Mouse (Mus musculus) neural tube, embryonic 11.5 days (tissue): ENCODE data around the gene Atf7ip2. TPM values are rescaled to one million over a fixed set of nuclear protein-coding genes. Genes with fewer than 3 reads are reported as not detected.
A peak's percentile ranks its signal among the peaks of the same experiment; 100 is the strongest.
"Not testable (repeated sequence)": the region's sequence is repeated elsewhere in the genome, so short reads cannot be mapped to it uniquely, and the experiment has no call there.

Experiments
- ATAC-seq: fragments of 200-750 bp; cut with Nextera tagmentation; 2 replicates; pipeline ENCODE4 v1.8.0; 2017; ENCODE audit warnings: moderate number of reproducible peaks, mild to moderate bottlenecking, moderate TSS enrichment, moderate library complexity; ENCODE audit not compliant: insufficient read depth, low FRiP score, low TSS enrichment
- DNase-seq: peaks from one replicate; pipeline ENCODE4 v3.0.0-alpha.2; 2015; ENCODE audit warnings: low spot score
- H3K27ac ChIP-seq: fragments of 300-500 bp; sonication (generic); 2 replicates; pipeline ENCODE4 v1.5.1; 2014; ENCODE audit warnings: low read depth, mild to moderate bottlenecking, low read length
- H3K27me3 ChIP-seq: fragments of 300-500 bp; sonication (generic); 2 replicates; pipeline ENCODE4 v1.6.1; 2014; ENCODE audit warnings: mild to moderate bottlenecking, low read length, mixed read lengths; ENCODE audit not compliant: control insufficient read depth, insufficient read depth
- H3K36me3 ChIP-seq: fragments of 300-500 bp; sonication (generic); 2 replicates; pipeline ENCODE4 v1.6.1; 2014; ENCODE audit warnings: mild to moderate bottlenecking, low read length, moderate library complexity, mixed read lengths; ENCODE audit not compliant: control insufficient read depth, insufficient read depth
- H3K4me1 ChIP-seq: fragments of 300-500 bp; sonication (generic); 2 replicates; pipeline ENCODE4 v1.6.1; 2014; ENCODE audit warnings: low read length, mixed read lengths; ENCODE audit not compliant: control insufficient read depth, insufficient read depth
- H3K4me2 ChIP-seq: fragments of 300-500 bp; sonication (generic); 2 replicates; pipeline ENCODE4 v1.6.1; 2014; ENCODE audit warnings: low read depth, mild to moderate bottlenecking, moderate library complexity
- H3K4me3 ChIP-seq: fragments of 300-500 bp; sonication (generic); 2 replicates; pipeline ENCODE4 v1.5.1; 2014; ENCODE audit warnings: low read depth, low read length
- H3K9ac ChIP-seq: fragments of 300-500 bp; sonication (generic); 2 replicates; pipeline ENCODE4 v1.6.1; 2014; ENCODE audit warnings: mild to moderate bottlenecking, low read length
- H3K9me3 ChIP-seq: fragments of 300-500 bp; sonication (generic); 2 replicates; pipeline ENCODE4 v1.6.1; 2016; ENCODE audit warnings: low read length; ENCODE audit not compliant: control insufficient read depth
- WGBS: fragments of 180-500 bp; shearing (Covaris S2); extraction: QIAGEN DNeasy Blood & Tissue Kit; methylation state at CpG from one replicate; pipeline ENCODE4 v1.1.7; 2014; 5-methylcytosine and 5-hydroxymethylcytosine counted together
- polyA plus RNA-seq: library from polyadenylated mRNA; unstranded; fragments of >200 nt; fragmentation: Nextera tagmentation; extraction: Ambion mirVana; gene quantifications from 2 replicates; pipeline ENCODE4 v1.2.1, GENCODE M21; 2014

The Atf7ip2 gene
- polyA plus RNA-seq, 1 experiment from 2014 or later: 0.90 TPM

DNA sequence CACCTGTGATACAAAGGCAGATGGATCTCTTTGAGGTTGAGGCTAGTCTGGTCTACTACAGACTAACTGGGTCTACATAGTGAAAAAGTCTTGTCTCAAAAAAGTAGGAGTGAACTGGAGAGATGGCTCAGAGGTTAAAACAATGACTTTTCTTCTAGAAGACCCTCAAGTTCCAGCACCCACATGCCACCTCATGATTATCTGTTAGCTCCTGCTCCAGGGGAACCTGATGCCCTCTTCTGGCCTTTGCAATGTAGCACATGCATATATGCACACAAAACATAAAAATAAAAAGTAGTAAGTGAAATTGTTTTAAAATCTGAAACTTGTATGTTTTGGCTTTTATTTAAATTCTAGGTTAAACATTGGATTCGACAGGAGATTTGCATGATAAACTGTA, 16.3 kb downstream of the Atf7ip2 start:
- Histone ChIP-seq H3K4me2 (no peak overlapping the region), H3K9me3 (no peaks in the 10 kb centered on the region), H3K27me3 (no peaks in the 10 kb centered on the region), H3K4me3 (no peak overlapping the region), H3K9ac (no peak overlapping the region), H3K4me1 (no peaks in the 10 kb centered on the region), H3K27ac (no peak overlapping the region), H3K36me3 (no peaks in the 10 kb centered on the region)
- WGBS: 95% methylated on average over 1 of the region's 1 CpGs
- no peak for DNase-seq
- ATAC-seq: no peak

DNA sequence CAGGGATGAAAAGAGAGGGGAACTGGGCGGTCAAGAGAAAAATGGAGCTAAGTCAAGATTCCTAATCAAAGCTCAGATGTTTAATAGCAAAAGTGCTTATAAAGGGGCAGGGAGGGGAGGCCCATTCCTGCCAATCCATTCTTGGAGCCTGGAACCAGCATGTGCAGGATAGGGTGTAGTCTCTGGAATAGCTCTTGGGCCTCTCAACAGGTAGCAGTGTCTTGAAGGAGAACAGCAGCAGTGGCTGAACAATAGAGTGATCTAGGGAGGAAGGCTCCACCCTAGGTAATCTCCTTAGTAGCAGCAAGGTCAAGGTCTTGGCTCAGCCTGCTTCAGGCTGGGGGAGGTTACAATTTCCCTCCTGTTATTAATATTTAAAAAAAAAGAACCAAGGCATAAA, 23.9 kb downstream of the Atf7ip2 start:
- not testable (repeated sequence) for DNase-seq, H3K9ac ChIP-seq, H3K27ac ChIP-seq, H3K4me1 ChIP-seq, ATAC-seq, H3K36me3 ChIP-seq, H3K9me3 ChIP-seq, H3K4me2 ChIP-seq, H3K4me3 ChIP-seq, H3K27me3 ChIP-seq
- WGBS: 82% methylated on average over 1 of the region's 1 CpGs

DNA sequence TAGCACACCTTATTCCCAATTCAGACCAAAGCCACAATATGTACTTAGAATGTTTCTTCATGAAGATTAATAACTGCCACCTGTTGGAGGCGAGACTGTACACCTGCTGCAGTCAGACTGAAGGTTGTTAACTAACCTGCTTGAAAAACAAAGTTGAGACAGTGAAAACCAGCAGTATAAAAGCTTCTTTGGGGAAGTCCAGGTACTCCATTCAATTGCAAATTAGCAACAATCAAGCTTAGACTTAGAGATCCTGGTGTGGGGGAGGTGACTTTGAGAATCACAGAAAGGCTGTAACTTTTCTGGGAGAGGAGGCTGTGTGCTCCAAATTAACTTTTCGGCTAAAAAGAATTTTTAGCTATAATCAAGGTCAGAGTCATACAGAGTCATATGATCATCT, 24.5 kb downstream of the Atf7ip2 start:
- H3K9me3 ChIP-seq, H3K27ac ChIP-seq, H3K27me3 ChIP-seq, DNase-seq, ATAC-seq, H3K4me3 ChIP-seq, H3K4me1 ChIP-seq, H3K36me3 ChIP-seq, H3K9ac ChIP-seq, H3K4me2 ChIP-seq: not testable (repeated sequence)
- 90% methylated on average over 2 of the region's 2 CpGs for WGBS

DNA sequence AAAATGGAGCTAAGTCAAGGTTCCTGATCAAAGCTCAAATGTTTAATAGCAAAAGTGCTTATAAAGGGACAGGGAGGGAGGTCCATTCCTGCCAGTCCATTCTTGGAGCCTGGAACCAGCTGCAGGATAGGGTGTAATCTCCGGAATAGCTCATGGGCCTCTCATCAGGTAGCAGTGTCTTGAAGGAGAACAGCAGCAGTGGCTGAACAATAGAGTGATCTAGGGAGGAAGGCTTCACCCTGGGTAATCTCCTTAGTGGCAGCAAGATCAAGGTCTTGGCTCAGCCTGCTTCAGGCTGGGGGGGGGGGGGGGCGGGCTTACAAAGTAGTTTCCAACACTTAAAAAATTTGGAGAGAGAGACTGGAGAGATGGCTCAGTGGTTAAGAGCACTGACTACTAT, 34.8 kb downstream of the Atf7ip2 start:
- Histone ChIP-seq H3K27me3 (no peaks in the 10 kb centered on the region), H3K9me3 (no peaks in the 10 kb centered on the region), H3K4me2 (no peak overlapping the region), H3K27ac (no peak overlapping the region), H3K4me3 (no peak overlapping the region), H3K36me3 (no peaks in the 10 kb centered on the region), H3K4me1 (no peaks in the 10 kb centered on the region), H3K9ac (no peak overlapping the region)
- 21% methylated on average over 2 of the region's 2 CpGs for WGBS
- ATAC-seq (no peak), DNase-seq (no peak)

DNA sequence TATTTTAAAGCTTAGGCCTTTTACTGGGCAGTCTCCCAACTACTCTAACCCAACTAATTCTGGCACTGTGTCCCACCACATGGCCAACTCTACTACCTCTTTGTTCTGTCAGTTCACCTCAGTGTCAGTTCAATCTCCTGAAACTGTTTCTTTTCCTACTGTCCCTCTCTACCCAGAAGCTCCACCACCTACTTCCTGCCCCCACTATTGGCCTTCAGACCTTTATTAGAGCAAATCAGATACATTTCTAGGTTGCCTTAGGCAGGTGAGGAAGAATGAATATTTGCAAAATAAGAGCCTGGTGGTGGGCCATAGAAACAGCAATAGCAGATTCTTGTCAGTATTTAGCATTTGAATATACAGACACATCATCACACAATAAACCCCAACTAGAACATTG, 44.1 kb downstream of the Atf7ip2 start:
- Histone ChIP-seq H3K4me1 (no peaks in the 10 kb centered on the region), H3K27me3 (no peaks in the 10 kb centered on the region), H3K9me3 (no peaks in the 10 kb centered on the region), H3K4me2 (no peak overlapping the region), H3K4me3 (no peak overlapping the region), H3K27ac (no peak overlapping the region), H3K36me3 (no peaks in the 10 kb centered on the region), H3K9ac (no peak overlapping the region)
- ATAC-seq: no peak
- DNase-seq: no peak

DNA sequence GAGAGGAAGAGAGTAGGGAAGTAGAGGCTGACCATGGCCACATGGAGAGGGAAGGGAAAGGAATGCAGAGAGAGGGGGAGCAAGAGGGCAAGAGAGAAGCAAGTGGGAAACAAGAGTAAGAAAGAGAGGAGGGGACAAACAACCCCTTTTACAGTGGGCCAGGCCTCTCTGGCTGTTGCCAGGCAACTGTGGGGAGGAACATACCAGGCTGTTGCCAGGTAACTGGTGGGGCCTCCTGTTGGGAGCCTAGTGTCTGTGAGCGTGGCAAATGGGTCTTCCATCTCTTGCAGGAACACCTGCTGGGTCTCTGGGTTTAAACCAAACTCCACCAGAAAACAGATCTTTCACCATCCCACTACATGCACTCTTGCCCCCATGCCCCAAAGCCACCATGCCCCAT, 61.5 kb downstream of the Atf7ip2 start:
- Histone ChIP-seq H3K4me3 (no peak overlapping the region), H3K4me2 (no peak overlapping the region), H3K36me3 (no peaks in the 10 kb centered on the region), H3K27me3 (no peaks in the 10 kb centered on the region), H3K27ac (no peak overlapping the region), H3K9me3 (no peaks in the 10 kb centered on the region), H3K4me1 (no peaks in the 10 kb centered on the region), H3K9ac (no peak overlapping the region)
- DNase-seq (peak; percentile 25), ATAC-seq (no peak)
- WGBS: 25% methylated on average over 1 of the region's 1 CpGs

DNA sequence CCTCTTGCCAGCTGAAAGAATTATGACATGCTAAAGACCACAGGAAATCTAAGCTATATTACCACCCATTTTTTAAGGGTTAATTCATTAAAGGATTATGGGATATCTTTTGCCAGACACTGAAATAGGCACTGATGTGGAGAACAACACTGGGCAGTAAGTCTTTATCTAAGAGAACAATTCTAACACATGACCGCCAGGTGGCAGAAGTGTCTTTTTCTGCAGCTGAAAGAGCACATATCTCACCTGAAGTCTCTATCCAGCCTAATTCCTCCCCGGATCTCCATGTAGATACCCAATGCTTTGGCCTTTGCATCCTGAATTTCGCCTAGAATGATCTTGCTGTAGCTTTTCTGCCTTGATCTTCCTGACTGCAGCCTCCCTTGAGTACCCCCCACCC, 79.7 kb downstream of the Atf7ip2 start:
- H3K27ac ChIP-seq: no peak overlapping the region
- no peak overlapping the region for H3K9ac ChIP-seq
- no peaks in the 10 kb centered on the region for H3K27me3 ChIP-seq
- H3K4me2 ChIP-seq: no peak overlapping the region
- H3K36me3 ChIP-seq: no peaks in the 10 kb centered on the region
- 27% methylated on average over 3 of the region's 3 CpGs for WGBS
- no peaks in the 10 kb centered on the region for H3K9me3 ChIP-seq
- no peaks in the 10 kb centered on the region for H3K4me1 ChIP-seq
- DNase-seq (peak; percentile 39), ATAC-seq (no peak)
- no peak overlapping the region for H3K4me3 ChIP-seq

DNA sequence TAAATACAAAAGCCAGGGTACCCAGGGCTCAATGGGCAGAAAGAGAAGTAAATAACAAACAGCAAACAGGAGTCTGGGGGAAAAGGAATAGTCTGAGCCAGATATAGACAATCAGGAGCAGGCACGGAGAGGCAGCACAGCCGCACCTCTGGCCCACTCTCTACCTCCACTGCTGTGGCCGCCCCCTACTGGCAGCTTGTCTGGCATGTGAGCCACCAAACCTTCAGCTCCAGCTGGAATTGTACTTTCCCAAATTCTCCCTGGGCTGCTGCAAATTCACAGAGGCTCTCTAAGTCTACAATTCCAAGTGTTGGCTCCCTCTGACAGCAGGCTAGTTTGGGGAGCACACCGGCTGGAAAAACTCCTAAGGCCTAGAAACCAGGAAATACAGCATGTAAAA, 82.0 kb downstream of the Atf7ip2 start:
- no peaks in the 10 kb centered on the region for H3K36me3 ChIP-seq
- no peak overlapping the region for H3K27ac ChIP-seq
- 69% methylated on average over 4 of the region's 4 CpGs for WGBS
- no peak overlapping the region for H3K9ac ChIP-seq
- no peak overlapping the region for H3K4me3 ChIP-seq
- no peak for ATAC-seq
- H3K27me3 ChIP-seq: no peaks in the 10 kb centered on the region
- H3K4me2 ChIP-seq: no peak overlapping the region
- no peak for DNase-seq
- no peaks in the 10 kb centered on the region for H3K9me3 ChIP-seq
- H3K4me1 ChIP-seq: no peaks in the 10 kb centered on the region

DNA sequence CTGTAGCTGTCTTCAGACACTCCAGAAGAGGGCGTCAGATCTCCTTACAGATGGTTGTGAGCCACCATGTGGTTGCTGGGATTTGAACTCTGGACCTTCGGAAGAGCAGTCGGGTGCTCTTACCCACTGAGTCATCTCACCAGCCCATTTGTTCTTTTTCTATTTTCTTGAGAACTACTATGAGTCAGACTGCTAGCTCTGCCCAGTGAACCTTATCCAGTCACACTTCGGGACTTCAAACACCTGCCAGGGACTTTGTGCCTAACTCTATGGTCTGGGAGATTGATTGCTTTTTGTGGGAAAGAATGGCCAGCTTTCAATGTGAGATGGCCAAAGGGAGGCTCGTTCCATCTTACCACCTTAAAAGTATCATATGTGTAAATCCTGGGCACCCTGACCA, 84.3 kb downstream of the Atf7ip2 start:
- not testable (repeated sequence) for H3K36me3 ChIP-seq, H3K4me1 ChIP-seq, DNase-seq, H3K27me3 ChIP-seq, H3K4me3 ChIP-seq, H3K9me3 ChIP-seq, H3K9ac ChIP-seq, H3K4me2 ChIP-seq, H3K27ac ChIP-seq, ATAC-seq
- WGBS: 80% methylated on average over 4 of the region's 5 CpGs
